Mouse (Mus musculus): ENCODE measurements around the gene Agmat.

Agmat gene

DNA sequence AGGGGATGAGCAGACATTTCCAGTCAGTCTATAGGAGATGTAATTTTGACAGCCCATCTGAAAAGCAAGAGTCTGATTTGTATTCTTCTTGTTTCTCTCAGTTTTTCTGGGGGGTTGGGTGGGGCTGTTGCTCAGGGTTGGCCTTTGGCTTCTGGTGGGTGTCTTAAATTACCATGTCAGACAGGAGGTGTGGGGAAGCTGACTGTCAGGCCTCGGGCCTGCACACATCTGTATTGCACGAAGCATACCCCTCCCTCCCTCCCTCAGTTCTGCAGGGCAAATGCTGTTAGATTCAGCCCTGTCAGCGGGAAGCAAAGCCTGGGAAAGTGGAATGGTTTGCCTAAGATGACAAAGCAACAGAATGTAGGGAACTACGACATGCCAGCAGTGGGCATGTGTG, 50.5 kb downstream of the Agmat start:
- TF ChIP-seq CTCF (conservative IDR thresholded peaks at IDR 0.05; ENCODE audit: low read length) (no peak), NANOG (IDR thresholded peaks at IDR 0.05; ENCODE audit: borderline replicate concordance, low read length) (no peak), POU5F1 (IDR thresholded peaks at IDR 0.05; ENCODE audit: borderline replicate concordance, low read length) (no peak)
- peaks cover 25% of the 10 kb centered on the region for H3K4me1 ChIP-seq (replicated peaks; ENCODE audit: low read depth, low read length)
- no peaks in the 10 kb centered on the region for H3K27me3 ChIP-seq (ENCODE audit: insufficient read depth, low read length)
- peaks cover 20% of the 10 kb centered on the region for H3K36me3 ChIP-seq (ENCODE audit: insufficient read depth, low read length)
- H3K9me3 ChIP-seq (ENCODE audit: low read length) = peaks cover 17% of the 10 kb centered on the region
- no peak overlapping the region for H3K4me3 ChIP-seq (replicated peaks; ENCODE audit: low read length)

DNA sequence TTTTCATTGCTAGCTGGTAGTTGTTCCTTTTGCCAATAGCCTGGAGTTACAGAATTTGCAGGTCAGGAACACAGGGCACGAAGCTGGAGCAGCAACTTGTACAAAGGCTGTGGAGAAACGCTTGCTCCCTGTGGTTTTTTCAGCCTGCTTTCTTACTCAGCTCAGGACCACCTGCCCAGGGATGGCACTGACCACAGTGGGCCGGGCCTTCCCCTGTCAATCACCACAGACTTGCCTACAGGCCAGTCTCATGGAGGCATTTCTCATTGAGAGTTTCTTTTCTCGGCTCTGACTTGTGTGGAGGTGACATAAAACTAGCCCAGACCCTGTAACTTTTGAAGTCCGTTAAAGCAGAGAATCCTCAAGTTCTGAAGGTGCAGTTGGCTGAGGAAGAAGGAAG, 51.1 kb downstream of the Agmat start:
- peaks cover 19% of the 10 kb centered on the region for H3K4me1 ChIP-seq (replicated peaks; ENCODE audit: low read depth, low read length)

DNA sequence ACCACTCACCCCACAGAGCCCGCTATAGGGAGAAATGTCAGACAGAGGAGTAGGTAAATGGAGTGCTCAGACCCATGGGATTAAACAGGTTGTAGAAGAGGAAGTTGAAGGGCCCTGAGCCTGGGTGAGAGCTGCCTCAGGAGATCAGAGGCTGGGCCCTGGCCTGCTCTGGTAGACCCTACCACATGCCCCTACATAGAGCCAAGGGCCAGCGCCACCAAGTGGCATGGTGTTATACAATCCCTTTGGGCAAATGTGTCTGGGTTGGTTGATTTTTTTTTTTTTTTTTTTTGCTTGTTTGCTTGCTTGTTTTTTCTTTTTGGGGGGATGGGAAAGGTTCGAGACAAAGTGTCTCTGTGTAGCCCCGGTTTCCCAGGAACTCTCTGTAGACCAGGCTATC, 57.6 kb downstream of the Agmat start:
- no peak for TF ChIP-seq POU5F1 (IDR thresholded peaks at IDR 0.05; ENCODE audit: borderline replicate concordance, low read length)
- no peak for TF ChIP-seq CTCF (conservative IDR thresholded peaks at IDR 0.05; ENCODE audit: low read length)
- TF ChIP-seq NANOG (IDR thresholded peaks at IDR 0.05; ENCODE audit: borderline replicate concordance, low read length) = no peak
- Histone ChIP-seq H3K4me1 (replicated peaks; ENCODE audit: low read depth, low read length) (no peaks in the 10 kb centered on the region), H3K27me3 (ENCODE audit: insufficient read depth, low read length) (no peaks in the 10 kb centered on the region), H3K36me3 (ENCODE audit: insufficient read depth, low read length) (peaks cover 61% of the 10 kb centered on the region), H3K4me3 (replicated peaks; ENCODE audit: low read length) (no peak overlapping the region), H3K9me3 (ENCODE audit: low read length) (peaks cover 20% of the 10 kb centered on the region)

More for the DNA sequence above, 51.1 kb downstream of the Agmat start:
- TF ChIP-seq NANOG (IDR thresholded peaks at IDR 0.05; ENCODE audit: borderline replicate concordance, low read length) = no peak
- TF ChIP-seq CTCF (conservative IDR thresholded peaks at IDR 0.05; ENCODE audit: low read length) = no peak
- no peak for TF ChIP-seq POU5F1 (IDR thresholded peaks at IDR 0.05; ENCODE audit: borderline replicate concordance, low read length)
- peaks cover 20% of the 10 kb centered on the region for H3K36me3 ChIP-seq (ENCODE audit: insufficient read depth, low read length)
- no peaks in the 10 kb centered on the region for H3K27me3 ChIP-seq (ENCODE audit: insufficient read depth, low read length)
- peaks cover 22% of the 10 kb centered on the region for H3K9me3 ChIP-seq (ENCODE audit: low read length)
- no peak overlapping the region for H3K4me3 ChIP-seq (replicated peaks; ENCODE audit: low read length)

DNA sequence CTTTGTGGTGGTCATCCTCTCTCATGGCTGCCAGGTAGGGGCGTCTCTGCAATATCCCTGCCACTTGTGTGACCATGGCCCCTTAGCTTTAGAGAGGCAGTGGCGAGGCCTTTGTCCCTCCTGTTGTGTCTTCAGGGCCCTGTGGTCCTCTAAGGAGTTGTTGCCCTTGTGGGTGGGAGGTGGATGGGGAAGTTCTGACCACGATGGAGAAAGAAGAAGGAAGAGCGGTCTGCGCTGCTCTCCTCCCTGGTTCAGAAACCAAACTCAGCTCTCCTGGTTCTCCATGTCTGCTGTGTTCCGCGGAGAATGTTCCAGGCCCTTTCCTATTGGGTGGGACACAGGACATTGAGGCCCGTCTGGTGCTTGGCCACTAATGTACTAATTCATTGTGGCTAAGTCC, 59.4 kb downstream of the Agmat start:
- H3K36me3 ChIP-seq (ENCODE audit: insufficient read depth, low read length) = peaks cover 79% of the 10 kb centered on the region
- H3K9me3 ChIP-seq (ENCODE audit: low read length) = peaks cover 20% of the 10 kb centered on the region
- H3K4me1 ChIP-seq (replicated peaks; ENCODE audit: low read depth, low read length) = no peaks in the 10 kb centered on the region
- H3K4me3 ChIP-seq (replicated peaks; ENCODE audit: low read length) = no peak overlapping the region
- H3K27me3 ChIP-seq (ENCODE audit: insufficient read depth, low read length) = no peaks in the 10 kb centered on the region
- TF ChIP-seq POU5F1 (IDR thresholded peaks at IDR 0.05; ENCODE audit: borderline replicate concordance, low read length) = no peak
- no peak for TF ChIP-seq CTCF (conservative IDR thresholded peaks at IDR 0.05; ENCODE audit: low read length)
- no peak for TF ChIP-seq NANOG (IDR thresholded peaks at IDR 0.05; ENCODE audit: borderline replicate concordance, low read length)
